Mouse (Mus musculus) E14TG2a.4 (cell line): ENCODE measurements around the gene Cog1.

Experiments
- CTCF ChIP-seq: conservative IDR thresholded peaks from 2 replicates; pipeline ENCODE4 v1.5.1; 2014; ENCODE audit warnings: low read length
- NANOG ChIP-seq: IDR thresholded peaks from 2 replicates; pipeline ENCODE4 v1.6.1; 2014; ENCODE audit warnings: borderline replicate concordance, low read length, mixed read lengths

DNA sequence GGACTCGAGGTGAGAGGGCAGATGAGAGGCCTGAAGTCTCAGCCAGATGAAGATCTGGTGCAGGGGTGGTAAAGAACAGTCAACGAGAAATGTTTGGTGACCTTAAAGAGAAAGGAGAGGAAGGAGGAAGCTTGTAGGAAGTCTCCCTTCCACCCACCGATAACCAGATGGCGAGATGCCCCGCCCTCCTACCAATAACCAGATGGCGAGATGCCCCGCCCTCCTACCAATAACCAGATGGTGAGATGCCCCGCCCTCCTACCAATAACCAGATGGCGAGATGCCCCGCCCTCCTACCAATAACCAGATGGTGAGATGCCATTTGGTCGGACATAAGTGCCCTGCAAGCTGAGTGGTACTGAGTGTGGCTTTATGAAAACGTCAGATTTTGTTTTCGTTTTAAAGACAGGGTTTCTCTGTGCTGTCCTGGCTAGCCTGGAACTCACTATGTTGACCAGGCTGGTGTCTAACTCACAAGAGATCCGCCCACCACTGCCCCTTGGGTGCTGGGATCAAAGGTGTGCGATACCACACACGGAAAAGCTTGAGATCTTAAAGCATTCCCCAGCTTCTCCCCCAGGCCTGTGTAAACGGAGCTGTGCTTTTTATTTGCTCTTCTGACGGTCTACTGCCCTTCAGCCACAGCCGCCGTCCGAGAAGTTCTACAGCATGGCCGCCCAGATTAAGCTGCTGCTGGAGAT is 2.4 kb downstream of the Cog1 start:
- no peak for TF ChIP-seq CTCF
- no peak for TF ChIP-seq NANOG
